Mouse (Mus musculus): ENCODE results near the gene Gemin4. TPM values are rescaled to one million over a fixed set of nuclear protein-coding genes. Genes with fewer than 3 reads are reported as not detected.
A peak's percentile ranks its signal among the peaks of the same experiment; 100 is the strongest.

Gene Gemin4
- polyA plus RNA-seq, 1 experiment from 2014 or later = 37.5 TPM

DNA sequence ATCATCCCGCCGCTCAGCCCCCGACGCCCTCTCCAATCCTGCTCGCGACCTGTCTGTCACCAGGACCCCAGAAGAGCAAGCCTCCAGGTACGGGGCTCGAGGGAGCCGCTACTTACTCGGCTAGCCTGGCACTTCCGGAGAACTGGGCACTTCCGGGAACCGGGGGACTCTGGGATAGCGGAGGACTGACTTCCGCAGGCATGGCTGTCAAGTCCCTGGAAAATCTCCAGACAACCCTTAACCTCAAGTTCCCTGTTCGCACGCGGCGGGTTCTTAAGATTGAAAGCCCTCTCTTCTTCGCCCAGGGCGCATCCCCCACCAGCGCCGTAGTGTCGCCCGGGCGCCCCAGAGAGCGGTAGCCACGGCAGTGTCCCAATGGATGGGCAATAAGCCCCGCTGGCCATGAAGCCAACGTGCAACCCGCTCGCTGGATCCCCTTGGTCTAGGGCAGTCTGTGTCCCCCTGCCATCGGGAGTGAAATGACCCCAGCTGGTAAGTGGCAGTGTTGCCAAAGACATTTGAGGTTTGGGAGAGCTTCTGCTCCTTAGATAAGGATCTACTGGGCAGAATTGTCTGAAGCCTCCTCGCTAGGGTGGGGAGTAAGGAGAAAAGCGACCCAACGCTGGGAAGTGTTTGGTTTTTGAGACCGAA lies 37.8 kb downstream of the Gemin4 start, which contains the start of the genes Vps53 and Fam57a:
Gene Vps53 (minus strand): TSS at position 153 of the 651 bp plus-strand sequence.
Gene Fam57a (plus strand): TSS at position 177 of the 651 bp plus-strand sequence.
- WGBS = under 1% methylated on average over 37 of the region's 37 CpGs
- H3K4me1 ChIP-seq (replicated peaks; ENCODE audit: control insufficient read depth, insufficient read depth, low read length) = peaks cover 10% of the 10 kb centered on the region
- no peak within 1 kb of the TSS for H3K27ac ChIP-seq (ENCODE audit: low read depth)
- ATAC-seq (replicated peaks; ENCODE audit: low FRiP score, low TSS enrichment, low read depth) (peak; percentile 80), DNase-seq (ENCODE audit: low spot score) (peak; percentile 90)
- H3K4me3 ChIP-seq (ENCODE audit: low read depth, low read length) = peak within 1 kb of the TSS; percentile 72
- H3K27me3 ChIP-seq (replicated peaks; ENCODE audit: control insufficient read depth, insufficient read depth, low read length) = no peaks in the 10 kb centered on the region
- H3K4me2 ChIP-seq (ENCODE audit: low read length) = peak within 1 kb of the TSS; percentile 94
- H3K36me3 ChIP-seq (ENCODE audit: control insufficient read depth, insufficient read depth, low read length) = 0 out of 2 replicates have a peak, but pooled peaks cover 8% of the 10 kb centered on the region
- H3K9me3 ChIP-seq (ENCODE audit: control insufficient read depth, low read length) = no peaks in the 10 kb centered on the region
- H3K9ac ChIP-seq (ENCODE audit: low read length) = peak within 1 kb of the TSS; percentile 65

DNA sequence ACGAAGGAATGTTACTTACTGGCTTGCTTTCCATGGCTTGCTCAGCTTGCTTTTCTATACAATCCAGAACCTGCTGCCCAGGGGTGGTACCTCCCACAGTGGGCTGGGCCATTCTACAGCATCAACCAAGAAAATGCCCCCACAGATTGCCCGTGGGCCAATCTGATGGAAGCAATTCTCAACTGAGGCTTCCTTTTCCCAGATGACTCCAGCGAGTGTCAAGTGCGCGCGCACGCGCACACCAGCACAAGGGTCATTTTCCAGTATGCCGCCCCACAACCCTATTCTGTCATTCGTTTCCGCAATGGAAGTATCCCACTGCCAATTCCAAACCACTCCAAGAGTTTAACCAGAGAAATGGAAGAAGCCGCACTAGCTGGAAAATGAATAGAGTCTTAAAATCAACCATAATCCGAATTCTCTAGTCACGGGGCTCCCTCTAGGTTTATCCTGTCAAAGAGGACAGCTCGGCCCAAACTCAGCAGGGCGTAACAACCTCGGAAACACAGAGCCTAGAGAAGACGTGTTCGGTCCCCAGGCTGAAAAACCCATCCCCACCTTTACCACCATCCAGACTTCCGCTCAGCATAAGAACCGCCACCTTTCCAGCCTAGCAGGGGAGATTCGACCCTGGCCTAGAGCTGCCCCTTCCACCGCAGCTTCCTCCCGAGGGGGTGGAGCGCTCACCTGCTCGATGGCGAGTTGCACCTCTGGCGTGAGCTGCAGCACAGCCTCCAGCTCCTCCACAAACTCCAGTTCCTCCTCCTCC lies 38.6 kb downstream of the Gemin4 start:
- H3K9me3 ChIP-seq (ENCODE audit: control insufficient read depth, low read length) = no peaks in the 10 kb centered on the region
- H3K4me2 ChIP-seq (ENCODE audit: low read length) = peak overlapping the region; percentile 94
- H3K27me3 ChIP-seq (replicated peaks; ENCODE audit: control insufficient read depth, insufficient read depth, low read length) = no peaks in the 10 kb centered on the region
- 2% methylated on average over 28 of the region's 28 CpGs for WGBS
- H3K27ac ChIP-seq (ENCODE audit: low read depth) = no peak overlapping the region
- peak overlapping the region; percentile 72 for H3K4me3 ChIP-seq (ENCODE audit: low read depth, low read length)
- ATAC-seq (replicated peaks; ENCODE audit: low FRiP score, low TSS enrichment, low read depth) (peak; percentile 50), DNase-seq (ENCODE audit: low spot score) (peak; percentile 69)
- peak overlapping the region; percentile 65 for H3K9ac ChIP-seq (ENCODE audit: low read length)
- H3K4me1 ChIP-seq (replicated peaks; ENCODE audit: control insufficient read depth, insufficient read depth, low read length) = peaks cover 10% of the 10 kb centered on the region
- H3K36me3 ChIP-seq (ENCODE audit: control insufficient read depth, insufficient read depth, low read length) = peaks cover 10% of the 10 kb centered on the region

DNA sequence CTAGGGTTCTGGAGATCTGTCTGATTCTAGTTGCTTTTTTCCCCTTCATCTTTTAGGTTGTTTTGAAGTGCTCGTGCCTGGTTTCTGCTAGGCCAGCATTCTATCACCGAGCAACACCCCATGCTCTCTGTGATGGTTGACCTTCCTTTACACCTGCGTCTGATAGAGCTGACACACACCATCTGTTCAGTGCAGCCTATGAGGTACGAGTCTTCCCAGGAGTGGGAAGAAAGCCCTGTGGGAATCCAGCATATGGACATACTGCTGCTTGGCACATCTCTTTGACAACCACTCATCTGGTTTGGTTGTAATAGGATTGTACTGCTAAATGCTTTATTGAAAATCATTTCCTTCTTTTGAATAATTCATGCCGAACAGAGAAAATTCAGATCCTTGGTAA lies 47.3 kb downstream of the Gemin4 start:
- Histone ChIP-seq H3K27me3 (replicated peaks; ENCODE audit: control insufficient read depth, insufficient read depth, low read length) (no peaks in the 10 kb centered on the region), H3K4me3 (ENCODE audit: low read depth, low read length) (no peak overlapping the region), H3K27ac (ENCODE audit: low read depth) (no peak overlapping the region), H3K4me2 (ENCODE audit: low read length) (no peak overlapping the region), H3K9ac (ENCODE audit: low read length) (no peak overlapping the region), H3K4me1 (replicated peaks; ENCODE audit: control insufficient read depth, insufficient read depth, low read length) (no peaks in the 10 kb centered on the region), H3K9me3 (ENCODE audit: control insufficient read depth, low read length) (no peaks in the 10 kb centered on the region), H3K36me3 (ENCODE audit: control insufficient read depth, insufficient read depth, low read length) (peaks cover 22% of the 10 kb centered on the region)
- no peak for DNase-seq (ENCODE audit: low spot score)
- ATAC-seq (replicated peaks; ENCODE audit: low FRiP score, low TSS enrichment, low read depth) = no peak
- 61% methylated on average over 5 of the region's 5 CpGs for WGBS

DNA sequence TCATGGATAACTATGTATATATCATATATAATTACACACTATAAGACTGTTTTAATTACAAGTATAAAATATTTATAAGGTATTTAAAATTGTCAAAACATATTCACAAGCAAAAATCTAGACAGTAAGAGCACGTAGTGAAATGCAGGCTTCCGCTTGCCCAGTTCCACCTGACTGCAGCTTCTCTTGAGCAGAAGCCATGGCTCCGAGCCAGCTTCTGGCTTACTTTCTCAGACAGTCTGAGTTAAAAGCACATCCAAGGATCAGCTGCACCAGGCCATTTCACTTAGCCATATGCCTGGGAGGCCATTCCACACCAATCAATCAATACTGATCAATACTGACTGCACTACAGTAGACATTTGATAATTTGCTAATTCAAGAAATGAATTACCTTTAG lies 48.5 kb downstream of the Gemin4 start:
- Histone ChIP-seq H3K4me3 (ENCODE audit: low read depth, low read length) (no peak overlapping the region), H3K9ac (ENCODE audit: low read length) (no peak overlapping the region), H3K9me3 (ENCODE audit: control insufficient read depth, low read length) (no peaks in the 10 kb centered on the region), H3K27me3 (replicated peaks; ENCODE audit: control insufficient read depth, insufficient read depth, low read length) (no peaks in the 10 kb centered on the region), H3K4me1 (replicated peaks; ENCODE audit: control insufficient read depth, insufficient read depth, low read length) (no peaks in the 10 kb centered on the region), H3K27ac (ENCODE audit: low read depth) (no peak overlapping the region), H3K4me2 (ENCODE audit: low read length) (no peak overlapping the region), H3K36me3 (ENCODE audit: control insufficient read depth, insufficient read depth, low read length) (peaks cover 29% of the 10 kb centered on the region)
- DNase-seq (ENCODE audit: low spot score) (no peak), ATAC-seq (replicated peaks; ENCODE audit: low FRiP score, low TSS enrichment, low read depth) (no peak)
- 75% methylated on average over 3 of the region's 3 CpGs for WGBS

DNA sequence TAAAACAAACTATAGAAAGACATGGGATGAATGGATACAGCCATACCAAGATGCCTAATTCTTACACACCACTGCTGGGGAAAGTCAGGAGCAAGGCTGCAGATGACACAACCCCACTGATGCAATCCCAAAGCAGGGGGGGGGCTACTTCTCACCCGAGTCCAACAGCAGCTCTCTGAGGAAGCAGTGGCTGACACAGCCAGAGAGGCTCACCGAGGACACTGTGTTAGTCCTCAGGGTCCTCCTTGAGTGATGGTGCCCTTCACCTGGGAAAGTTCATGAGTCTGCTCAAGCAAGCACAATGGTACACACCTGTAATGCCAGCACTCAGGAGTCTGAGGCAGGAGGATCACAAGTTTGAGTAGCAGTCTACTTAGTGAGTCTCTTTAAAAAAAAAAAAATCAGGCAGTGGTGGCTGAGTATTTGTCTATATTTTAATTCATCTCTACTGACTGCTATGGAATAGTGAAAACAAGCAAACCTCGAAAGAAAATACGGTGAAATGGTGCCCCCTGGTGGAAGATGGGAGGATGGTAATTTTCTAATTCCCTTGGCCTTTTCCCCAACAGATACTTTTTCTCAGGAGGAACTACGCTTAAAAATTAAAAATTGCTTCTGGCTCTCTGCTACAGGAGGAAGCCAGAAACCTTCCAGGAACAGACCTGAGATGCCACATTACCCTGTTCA lies 50.2 kb downstream of the Gemin4 start:
- no peaks in the 10 kb centered on the region for H3K9me3 ChIP-seq (ENCODE audit: control insufficient read depth, low read length)
- ATAC-seq (replicated peaks; ENCODE audit: low FRiP score, low TSS enrichment, low read depth) = no peak
- peak; percentile 91 for DNase-seq (ENCODE audit: low spot score)
- no peaks in the 10 kb centered on the region for H3K4me1 ChIP-seq (replicated peaks; ENCODE audit: control insufficient read depth, insufficient read depth, low read length)
- H3K27ac ChIP-seq (ENCODE audit: low read depth) = no peak overlapping the region
- H3K27me3 ChIP-seq (replicated peaks; ENCODE audit: control insufficient read depth, insufficient read depth, low read length) = no peaks in the 10 kb centered on the region
- peaks cover 20% of the 10 kb centered on the region for H3K36me3 ChIP-seq (ENCODE audit: control insufficient read depth, insufficient read depth, low read length)
- no peak overlapping the region for H3K4me3 ChIP-seq (ENCODE audit: low read depth, low read length)
- WGBS = 23% methylated on average over 5 of the region's 5 CpGs
- H3K9ac ChIP-seq (ENCODE audit: low read length) = no peak overlapping the region
- no peak overlapping the region for H3K4me2 ChIP-seq (ENCODE audit: low read length)

DNA sequence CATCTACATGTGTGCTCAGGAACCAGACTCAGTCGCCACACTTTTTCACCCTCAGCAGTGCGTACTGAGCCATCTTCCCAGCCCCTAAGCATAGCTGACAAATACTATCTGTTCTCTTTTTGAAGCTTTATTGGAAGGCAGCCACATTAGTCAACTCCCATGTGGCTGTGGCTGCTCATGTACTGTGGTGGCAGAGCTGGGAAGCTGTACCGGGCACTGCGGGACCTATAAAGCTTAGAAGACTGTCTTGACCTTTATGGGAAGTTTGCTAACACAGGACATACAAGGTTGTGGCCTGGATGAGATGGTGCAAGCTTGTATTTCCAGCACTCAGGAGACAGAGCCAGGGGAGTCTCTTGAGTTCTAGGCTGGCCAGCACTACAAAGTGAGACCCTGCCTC lies 50.8 kb downstream of the Gemin4 start:
- Histone ChIP-seq H3K27me3 (replicated peaks; ENCODE audit: control insufficient read depth, insufficient read depth, low read length) (no peaks in the 10 kb centered on the region), H3K36me3 (ENCODE audit: control insufficient read depth, insufficient read depth, low read length) (peaks cover 14% of the 10 kb centered on the region), H3K9me3 (ENCODE audit: control insufficient read depth, low read length) (no peaks in the 10 kb centered on the region), H3K4me1 (replicated peaks; ENCODE audit: control insufficient read depth, insufficient read depth, low read length) (no peaks in the 10 kb centered on the region), H3K4me3 (ENCODE audit: low read depth, low read length) (no peak overlapping the region), H3K4me2 (ENCODE audit: low read length) (no peak overlapping the region), H3K27ac (ENCODE audit: low read depth) (no peak overlapping the region), H3K9ac (ENCODE audit: low read length) (no peak overlapping the region)
- DNase-seq (ENCODE audit: low spot score) = no peak
- WGBS = 91% methylated on average over 4 of the region's 4 CpGs
- ATAC-seq (replicated peaks; ENCODE audit: low FRiP score, low TSS enrichment, low read depth) = no peak

Other genes starting within 250 kb of the Gemin4 start
- 2.7 and 4.0 TPM in 2 replicates for gene 1700016K19Rik, start 217.8 kb downstream of the Gemin4 start, polyA plus RNA-seq (2014; fragmentation: Nextera tagmentation; extraction: Ambion mirVana)
- 50.1 and 53.8 TPM in 2 replicates for gene Rflnb, start 189.9 kb downstream of the Gemin4 start, polyA plus RNA-seq (2014; fragmentation: Nextera tagmentation; extraction: Ambion mirVana)
- gene Vps53, start 38.0 kb downstream of the Gemin4 start, polyA plus RNA-seq (2014; fragmentation: Nextera tagmentation; extraction: Ambion mirVana) = 42.5 and 45.7 TPM in 2 replicates
- 114 and 117 TPM in 2 replicates for gene Fam57a, start 38.0 kb downstream of the Gemin4 start, polyA plus RNA-seq (2014; fragmentation: Nextera tagmentation; extraction: Ambion mirVana)
- 1.2 and 2.0 TPM in 2 replicates for gene Dbil5, start 56 bp downstream of the Gemin4 start, polyA plus RNA-seq (2014; fragmentation: Nextera tagmentation; extraction: Ambion mirVana)
- gene Mrm3, start 26.1 kb upstream of the Gemin4 start, polyA plus RNA-seq (2014; fragmentation: Nextera tagmentation; extraction: Ambion mirVana) = 29.6 and 29.9 TPM in 2 replicates
- gene Glod4, start 26.1 kb upstream of the Gemin4 start, polyA plus RNA-seq (2014; fragmentation: Nextera tagmentation; extraction: Ambion mirVana) = 147 and 161 TPM in 2 replicates
- gene Nxn, start 181.5 kb upstream of the Gemin4 start, polyA plus RNA-seq (2014; fragmentation: Nextera tagmentation; extraction: Ambion mirVana) = 45.8 and 51.4 TPM in 2 replicates
- 117 and 119 TPM in 2 replicates for gene Timm22, start 189.3 kb upstream of the Gemin4 start, polyA plus RNA-seq (2014; fragmentation: Nextera tagmentation; extraction: Ambion mirVana)